Mouse (Mus musculus): ENCODE results near the gene Tns1.
"Not testable (repeated sequence)": the region's sequence is repeated elsewhere in the genome, so short reads cannot be mapped to it uniquely, and the experiment has no call there.

Tns1 gene

DNA sequence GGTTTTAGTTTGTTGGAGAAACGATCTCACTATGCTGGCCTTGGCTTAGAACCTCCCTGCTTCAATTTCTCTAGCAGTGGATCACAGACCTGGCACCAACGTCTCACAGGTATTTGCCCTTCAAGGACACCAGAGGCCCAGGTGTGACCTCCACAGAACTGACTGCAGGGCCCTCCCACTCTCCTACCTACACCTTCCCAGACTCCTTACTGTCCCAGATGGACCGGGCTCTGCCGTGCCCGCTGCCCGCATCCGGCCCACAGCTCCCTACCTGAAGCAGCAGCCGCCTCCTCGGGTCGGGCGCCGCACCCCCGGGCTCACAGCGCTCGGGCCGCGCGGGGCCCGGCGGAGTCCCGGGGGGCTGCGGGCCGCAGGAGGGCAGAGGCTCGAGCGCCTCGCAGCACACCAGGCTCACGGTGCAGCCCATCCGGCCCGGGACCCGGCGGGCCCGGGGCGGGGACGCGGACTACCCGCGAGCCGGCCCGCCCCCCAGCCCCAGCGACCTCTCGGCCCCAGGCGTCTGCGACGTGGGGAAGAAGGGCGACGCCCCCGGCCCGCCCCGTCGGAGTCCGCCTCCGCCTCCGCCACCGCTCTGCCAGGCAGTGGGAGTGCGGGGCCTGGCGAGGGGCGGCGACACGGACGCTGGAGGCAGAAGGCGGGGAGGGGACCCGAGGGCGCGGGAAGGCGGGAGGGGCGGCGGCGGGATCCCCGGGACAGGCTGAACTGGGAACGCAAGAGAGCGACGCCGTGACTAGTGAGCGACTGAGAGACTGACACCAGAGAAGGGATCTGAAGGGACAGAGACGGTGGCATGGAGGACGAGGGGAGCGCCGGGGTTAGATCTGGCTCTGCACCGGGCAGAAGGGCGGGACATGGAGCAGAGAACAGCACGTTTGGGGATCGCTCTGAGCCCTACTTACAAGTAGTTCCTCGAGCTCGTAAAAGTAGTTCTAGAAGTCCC, at the start of gene Tns1:
Tns1 (minus strand) TSS at position 429 of the 961 bp plus-strand sequence.
- DNase-seq (ENCODE audit: low spot score in 2 of 2), result peak in 1 of 2 experiments; percentile 30

DNA sequence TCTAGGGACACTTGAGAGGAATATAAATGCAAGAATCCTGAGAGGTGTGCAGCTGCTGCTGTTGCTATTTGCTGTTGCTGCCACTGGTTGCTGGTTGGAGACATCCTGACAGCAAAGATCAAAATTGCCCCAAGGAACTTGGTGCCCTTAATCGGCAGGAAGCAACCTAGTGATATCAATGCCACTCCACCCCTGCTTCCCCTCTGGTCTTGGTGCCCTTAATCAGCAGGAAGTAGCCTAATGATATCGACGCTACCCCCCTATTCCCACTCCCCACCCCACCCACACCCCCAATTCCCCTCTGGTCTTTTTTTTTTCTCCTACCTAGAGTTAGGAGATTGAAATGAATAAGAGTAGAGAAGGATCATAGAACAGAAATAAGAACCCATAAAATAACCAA, 48.5 kb upstream of the Tns1 start:
- no peak for DNase-seq (ENCODE audit: low spot score in 2 of 2)

DNA sequence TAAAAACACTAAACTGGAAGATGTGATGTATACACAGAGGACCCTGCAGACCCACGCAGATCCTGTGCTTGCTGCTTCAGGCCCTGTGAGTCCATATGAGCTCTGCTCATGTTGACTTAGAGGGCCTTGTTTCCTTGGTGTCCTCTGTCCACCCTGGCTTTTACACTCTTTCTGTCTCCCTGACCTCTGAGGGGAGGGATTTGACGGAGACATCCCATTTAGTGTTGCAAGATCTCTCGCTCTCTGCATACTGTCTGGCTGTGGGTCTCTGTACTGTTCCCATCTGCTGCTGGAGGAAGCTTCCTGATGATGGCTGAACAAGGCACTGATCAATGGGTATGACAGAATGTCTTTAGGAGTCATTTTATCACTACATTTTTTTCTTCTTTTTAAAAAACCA, 45.5 kb upstream of the Tns1 start:
- no peak for DNase-seq (ENCODE audit: low spot score in 2 of 2)

DNA sequence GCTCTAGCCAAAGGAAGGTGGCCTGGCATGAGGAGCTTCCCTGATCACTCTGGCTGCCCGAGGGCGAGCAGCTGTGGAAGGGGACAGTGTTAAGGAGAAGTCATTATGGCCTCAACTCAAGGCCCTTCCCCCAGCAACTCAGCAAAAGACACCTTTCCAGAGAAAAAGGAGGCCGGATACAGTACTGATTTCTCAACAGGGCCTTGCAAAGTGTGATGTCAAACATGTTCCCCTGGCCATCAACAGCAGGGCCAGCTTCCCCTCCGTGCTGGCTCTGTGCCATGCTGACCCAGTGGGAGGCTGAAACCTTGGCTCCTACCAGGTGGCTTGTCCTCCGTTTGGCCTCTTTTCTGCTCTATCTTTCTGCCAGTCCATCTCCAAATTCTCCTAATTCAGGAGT, 42.9 kb upstream of the Tns1 start:
- no peak for DNase-seq (ENCODE audit: low spot score in 2 of 2)

DNA sequence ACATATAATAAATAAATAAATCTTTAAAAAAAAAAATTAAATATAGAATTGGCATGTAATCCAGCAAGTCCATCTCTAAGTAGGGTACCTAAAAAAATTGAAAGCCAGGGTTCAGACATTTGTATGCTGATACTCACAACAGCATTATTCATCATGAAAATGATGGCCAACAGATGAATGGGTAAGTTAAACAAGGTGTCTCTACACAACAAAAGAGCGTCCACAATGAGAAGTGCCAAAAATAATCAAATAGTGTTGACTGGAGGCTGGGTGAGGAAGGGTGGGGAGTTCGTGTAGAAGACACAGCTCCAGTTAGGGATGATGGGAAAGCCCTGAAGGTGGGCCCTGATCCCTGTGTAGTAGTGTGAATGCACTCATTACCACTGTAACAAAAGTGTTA, 35.8 kb upstream of the Tns1 start:
- DNase-seq (ENCODE audit: low spot score in 2 of 2), result no peak

DNA sequence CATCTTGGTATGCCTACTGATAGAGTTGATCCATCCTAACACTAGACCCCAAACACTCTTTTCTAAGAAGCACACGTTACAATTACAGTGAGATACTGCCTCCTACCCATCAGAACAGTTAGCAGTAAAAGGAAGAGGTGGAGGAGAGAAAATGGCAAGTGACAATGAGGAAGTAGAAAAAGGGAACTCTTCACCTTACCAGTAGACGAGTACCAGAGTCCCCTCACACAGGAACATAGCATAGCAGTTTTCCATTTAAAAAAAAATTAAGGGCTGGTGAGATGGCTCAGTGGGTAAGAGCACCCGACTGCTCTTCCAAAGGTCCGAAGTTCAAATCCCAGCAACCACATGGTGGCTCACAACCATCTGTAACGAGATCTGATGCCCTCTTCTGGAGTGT, 35.4 kb upstream of the Tns1 start:
- not testable (repeated sequence) for DNase-seq (ENCODE audit: low spot score in 2 of 2)

DNA sequence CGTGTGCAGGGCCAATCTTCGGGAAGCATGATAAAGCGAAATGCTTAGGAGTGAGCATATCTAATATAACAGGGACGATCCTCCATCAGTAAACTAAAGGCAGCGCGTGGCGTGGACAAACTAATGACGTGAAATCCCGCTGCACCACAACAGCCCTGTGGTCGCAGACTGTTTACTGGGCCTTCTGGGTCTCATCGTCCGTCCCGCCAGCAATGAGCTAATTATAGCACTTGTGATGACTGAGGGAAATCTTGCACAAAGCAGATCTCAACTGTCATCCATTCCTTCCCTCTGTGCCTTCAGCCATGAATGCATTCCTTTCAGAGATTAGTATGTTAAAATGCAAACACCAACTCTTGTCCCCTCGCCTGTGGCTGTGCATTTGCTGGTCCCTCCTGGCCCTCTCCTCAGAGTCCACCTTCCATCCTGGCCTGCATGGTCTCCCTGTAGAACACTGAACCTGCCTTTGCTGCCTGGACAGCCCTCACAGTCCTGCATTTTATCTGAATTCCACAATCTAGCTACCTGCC, 32.2 kb upstream of the Tns1 start:
- DNase-seq (ENCODE audit: low spot score in 2 of 2), result no peak

DNA sequence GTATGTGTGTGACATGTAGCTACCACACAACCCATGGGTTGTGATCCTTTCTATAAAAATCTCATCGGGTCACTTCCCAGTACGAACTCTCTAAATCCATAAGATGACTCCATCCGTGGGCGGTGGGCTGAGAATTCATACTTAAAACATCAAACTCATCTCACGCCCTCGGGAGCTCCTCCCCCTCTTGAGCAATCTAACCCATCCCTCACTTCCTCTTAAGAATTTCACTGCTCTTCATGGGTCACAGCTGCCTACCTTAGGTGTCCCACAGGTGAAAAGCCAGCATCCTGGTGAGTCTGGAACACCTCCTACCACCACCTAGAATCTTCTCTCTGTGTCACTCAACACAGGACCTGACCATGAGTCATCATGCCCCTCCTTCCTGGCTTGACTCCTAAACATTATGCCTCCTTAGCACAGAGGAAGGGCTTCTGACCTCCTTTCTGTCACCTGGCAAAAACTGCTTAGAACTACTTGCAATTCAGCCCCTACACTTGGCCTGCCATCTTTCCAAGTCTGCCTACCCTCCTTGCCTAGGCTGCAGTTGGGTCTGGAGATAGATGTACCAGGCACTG, 31.3 kb upstream of the Tns1 start:
- DNase-seq (ENCODE audit: low spot score in 2 of 2), result no peak

DNA sequence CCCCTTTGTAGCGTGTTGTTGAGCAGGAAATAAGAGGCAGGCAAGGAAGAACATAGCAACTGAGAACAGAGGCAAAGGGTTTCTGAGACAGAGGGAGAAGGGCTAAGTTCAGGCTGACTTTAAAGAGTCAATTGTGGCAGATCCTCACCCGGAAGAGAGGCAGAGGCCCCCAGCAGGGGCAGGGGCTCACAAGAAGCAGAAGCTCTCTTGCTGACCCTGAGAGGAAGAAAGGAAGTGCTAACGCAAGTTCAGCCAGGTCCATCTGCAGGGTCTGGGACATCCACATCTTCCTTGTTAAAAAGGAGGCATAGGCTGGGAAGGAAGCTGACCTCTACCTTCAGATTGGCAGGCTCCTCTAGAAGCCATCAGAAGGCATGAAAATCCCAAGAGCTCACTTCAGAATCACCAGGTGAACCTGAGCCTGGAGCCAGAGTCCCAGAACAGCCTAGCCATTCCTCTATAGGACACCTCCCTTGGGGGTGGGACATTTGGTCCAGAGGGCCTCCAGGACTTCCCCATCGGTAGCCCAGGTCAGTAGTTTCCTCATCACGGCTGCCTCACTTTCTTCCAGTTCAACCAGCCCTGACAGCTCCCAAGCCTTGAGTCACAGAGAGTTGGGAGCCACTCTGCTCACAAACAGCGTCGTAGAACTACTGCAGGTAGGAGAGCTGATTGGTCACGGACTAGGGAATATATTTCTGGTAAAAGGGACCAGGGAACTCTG, 29.4 kb upstream of the Tns1 start, which contains the start of gene Cxcr2:
Cxcr2 (plus strand) TSS at position 529 of the 724 bp plus-strand sequence.
- DNase-seq (ENCODE audit: low spot score in 2 of 2), result no peak

DNA sequence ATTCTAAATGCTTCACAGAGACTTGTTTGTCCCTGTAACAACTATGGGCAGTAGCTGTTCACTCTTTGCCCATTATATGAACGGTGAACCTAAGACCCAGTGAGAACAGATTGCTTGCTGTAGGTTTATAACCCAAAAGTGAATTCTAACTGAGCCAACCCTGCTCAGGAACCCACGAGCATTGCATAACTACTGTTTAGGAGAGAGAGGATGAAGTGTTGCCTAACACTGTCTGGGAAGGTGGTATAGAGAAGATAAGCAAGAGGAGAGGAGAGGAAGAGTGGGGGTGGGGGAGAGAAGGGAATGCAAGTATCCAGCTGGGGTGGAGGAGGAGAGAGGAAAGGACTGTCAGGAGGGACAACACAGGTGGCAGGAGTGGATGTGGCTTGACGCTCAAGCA, 26.8 kb upstream of the Tns1 start:
- no peak for DNase-seq (ENCODE audit: low spot score in 2 of 2)

DNA sequence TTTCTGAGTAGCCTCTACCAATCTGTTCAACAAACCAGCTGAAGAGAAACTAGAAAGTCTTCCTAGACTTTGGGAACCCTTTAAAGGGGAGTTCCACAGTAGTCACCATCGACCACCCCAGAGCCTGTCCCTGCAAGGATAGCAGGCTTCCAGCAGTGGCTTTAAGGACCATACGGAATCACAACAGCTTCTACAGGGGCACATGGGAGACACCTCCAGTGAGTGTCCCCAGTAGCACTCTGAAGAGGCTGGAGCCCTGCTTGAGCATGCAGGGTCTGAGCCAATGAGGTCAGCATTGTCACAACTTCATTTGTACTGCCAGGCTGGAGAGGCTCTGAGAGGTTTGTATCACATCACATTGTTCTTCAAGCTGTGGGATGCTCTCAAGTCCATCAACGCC, 25.9 kb upstream of the Tns1 start:
- DNase-seq (ENCODE audit: low spot score in 2 of 2), result no peak

DNA sequence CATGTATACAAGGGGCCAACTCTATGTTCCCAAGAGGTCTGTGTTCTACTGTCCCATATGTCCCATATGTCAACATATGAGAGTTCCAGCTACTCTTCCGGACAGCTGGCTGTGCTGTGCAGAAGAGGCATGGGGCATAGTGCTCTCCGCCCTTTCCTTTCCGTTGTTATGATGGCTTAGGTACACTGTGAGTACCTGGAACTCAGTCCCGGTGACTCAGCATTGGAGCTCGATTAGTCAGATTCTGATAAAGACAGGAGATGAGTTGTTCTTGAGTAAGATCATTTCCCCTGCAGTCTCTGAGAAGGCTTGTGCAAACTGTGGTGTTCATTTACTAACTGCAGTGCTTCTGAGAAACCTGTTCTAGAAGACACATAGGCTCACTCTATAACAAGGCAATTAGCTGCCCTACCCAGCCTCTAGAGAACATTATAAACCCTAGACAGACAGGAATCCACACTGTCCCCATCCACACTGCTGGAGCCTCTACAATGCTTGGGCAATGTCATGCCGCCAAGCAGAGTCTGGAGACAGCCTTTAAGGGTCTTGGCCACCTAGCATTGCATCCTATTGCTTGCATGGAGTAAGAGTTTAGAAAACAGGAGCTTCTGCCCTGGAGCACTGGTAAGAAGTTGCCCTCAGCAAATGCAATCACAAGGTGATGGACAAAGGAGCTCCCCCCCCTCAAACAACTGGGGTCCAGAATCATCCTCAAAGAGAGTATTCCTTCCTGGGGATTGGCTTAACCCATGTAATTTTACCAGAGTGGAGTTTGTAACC, 25.0 kb upstream of the Tns1 start:
- no peak for DNase-seq (ENCODE audit: low spot score in 2 of 2)

DNA sequence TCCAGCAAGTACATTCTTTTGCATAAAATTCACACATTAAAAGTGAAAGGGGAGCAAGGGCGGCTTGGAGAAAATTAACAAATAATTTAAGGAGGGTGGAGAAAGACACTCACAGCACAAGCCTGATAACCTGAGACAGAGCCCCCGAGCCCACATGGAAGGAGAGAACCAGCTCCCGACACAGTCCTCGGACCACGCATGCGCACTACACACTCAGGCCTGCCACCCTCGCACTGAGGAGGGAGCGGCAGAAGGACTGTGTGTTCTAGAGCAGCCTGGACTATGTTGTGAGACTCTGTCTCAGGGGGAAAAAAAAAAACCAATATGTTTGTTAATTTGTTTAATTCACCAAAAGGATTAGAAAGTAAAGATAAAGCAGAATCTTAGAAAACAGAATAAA, 17.5 kb upstream of the Tns1 start:
- DNase-seq (ENCODE audit: low spot score in 2 of 2), result no peak

DNA sequence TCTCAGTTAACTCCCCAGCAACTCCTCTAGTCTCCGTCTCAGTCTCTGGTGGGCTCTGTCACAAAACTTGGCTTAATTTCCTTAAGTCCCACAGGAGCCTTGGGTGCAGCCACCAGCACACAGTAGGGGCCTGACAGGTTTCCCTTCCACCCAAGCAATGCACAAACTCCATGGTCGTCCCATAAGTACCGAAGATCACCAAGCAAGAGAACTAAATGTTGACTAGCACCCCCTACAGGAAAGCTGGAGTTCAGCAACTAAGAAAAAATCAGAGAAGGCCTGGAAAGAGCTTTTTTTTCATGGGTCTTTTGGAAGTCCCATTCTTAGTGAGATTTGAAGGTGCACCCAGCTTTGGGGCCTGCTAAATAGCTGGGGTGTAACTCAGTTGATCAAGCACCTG, 15.2 kb upstream of the Tns1 start:
- no peak for DNase-seq (ENCODE audit: low spot score in 2 of 2)

DNA sequence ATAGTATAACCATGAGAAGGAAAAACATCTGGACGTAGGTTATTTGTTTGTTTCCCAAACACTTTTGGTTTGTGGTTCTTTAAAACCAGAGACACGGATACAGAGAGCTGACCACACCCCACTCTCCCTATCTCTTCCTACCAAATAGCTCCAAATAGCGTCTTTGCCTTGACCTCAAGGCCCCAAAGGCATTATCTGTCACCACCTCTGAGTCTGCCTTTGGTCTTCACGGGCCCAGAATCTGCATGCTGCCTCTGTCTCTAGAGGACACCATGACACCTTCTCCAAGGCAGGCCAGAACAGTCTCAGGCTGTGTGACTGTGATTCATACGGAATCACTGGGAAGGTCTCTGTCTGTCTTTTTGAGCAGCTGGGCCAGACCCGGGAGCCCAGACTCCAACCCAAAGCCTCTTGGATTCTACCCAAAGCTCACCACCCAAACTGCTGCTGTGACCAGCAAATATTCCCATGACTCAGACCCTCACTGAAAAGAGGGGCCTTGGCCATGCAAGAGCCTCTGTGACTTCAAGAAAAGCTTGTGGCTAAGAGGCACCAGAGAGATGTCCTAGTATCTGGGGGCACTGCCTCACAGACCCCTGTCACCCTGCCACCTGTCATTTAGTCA, 11.2 kb upstream of the Tns1 start:
- DNase-seq (ENCODE audit: low spot score in 2 of 2), result no peak

DNA sequence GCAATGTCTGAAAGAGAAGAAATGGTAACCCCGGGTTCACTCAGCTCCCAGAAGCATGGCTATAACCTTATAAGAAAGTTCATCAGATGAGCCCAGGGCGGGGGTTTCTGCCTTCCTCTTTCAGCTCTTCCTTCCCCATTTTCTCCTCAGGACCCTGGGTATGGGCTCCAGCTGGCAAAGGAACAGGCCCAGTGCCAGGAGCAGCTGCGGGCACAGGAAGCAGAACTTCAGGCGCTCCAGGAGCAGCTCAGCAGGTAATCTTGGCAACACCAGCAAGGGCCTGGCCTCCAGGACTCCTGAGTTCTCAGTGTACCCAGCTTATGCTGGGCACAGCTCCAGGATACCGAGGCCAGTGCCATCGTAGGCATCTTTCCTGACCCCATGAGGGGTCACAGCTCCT, 9.7 kb upstream of the Tns1 start:
- peak in 1 of 2 experiments; percentile 48 for DNase-seq (ENCODE audit: low spot score in 2 of 2)

DNA sequence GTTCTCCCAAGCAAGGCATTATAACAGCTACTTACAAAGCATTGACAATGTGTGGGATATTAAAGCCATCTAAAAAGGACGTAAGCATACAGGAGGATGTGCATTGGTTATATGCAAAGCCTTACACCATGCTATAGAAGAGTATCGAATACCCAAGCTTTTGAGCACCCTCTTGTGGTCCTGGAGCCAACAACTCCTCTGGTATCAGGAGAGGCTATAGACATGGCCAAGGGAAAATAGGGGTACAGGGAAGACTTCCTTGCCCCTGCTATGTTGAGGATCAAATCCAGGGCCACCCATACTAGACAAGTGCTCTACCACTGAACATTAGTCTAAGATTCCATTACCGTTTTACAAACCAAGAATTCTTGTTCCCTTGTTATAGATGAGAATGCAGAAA, 7.8 kb upstream of the Tns1 start:
- DNase-seq (ENCODE audit: low spot score in 2 of 2), result no peak

DNA sequence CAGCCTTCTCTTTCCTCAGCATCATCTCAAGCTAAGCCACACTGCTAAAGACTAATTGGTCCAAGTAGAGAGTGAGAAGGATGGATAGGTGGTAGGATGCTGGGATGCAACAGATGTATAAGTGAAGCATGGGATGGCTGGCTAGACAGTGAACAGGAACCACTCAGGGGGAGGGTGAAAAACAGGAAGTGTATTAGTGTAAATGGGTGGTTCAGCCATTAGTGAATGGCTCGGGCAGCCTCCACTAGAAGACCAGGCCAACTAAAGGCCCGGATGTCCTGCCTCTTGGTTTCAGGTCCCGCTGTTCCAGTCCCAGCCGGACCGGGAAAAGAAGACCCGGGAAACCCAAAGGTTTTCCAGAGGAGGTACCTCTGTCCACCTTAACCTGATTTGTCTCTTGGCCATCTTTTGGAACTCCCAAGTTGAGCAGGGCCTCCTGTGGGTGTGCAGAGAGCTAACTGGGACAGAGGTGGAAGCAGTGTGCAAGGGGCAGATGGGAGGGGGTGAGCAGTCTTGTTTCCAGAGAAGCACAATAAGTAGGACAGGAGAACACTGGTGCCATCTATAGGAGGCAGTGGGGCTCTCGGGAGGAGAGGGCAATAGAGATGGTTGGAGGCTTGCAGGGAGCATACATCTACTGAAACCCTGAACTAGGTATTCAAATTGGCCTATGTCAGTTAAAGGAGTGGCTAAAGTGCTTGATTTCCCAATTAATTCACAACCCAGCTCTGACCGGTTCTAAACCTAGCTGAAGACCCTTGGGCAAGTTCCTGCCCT, 6.8 kb upstream of the Tns1 start:
- DNase-seq (ENCODE audit: low spot score in 2 of 2), result no peak

DNA sequence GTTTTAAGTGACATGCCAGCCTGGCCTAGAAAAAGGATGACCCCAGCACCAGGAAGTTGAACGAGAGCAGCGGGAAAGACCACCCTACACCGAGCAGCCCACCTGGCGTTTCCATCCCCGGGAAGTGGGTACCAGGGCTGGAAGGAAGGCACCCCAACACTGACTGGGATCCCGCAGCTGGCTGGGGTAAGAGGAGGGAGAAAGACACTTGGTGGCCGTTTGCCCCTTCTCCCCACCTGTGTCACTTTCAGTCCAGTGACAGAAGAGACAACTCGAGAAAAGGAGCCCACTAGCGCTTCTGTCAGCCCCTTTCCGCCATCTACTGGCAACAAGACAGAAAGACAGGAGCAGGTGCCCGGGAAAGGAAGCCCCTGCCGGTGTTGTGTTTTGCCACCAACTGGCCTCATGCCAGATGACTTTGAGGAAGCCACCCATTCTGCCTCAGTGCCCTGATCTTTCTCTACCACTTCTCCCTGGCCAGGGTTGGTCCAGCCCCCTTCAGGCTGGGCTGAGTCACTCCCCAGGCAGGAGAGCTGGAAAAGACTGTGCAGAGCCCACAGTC, 823 bp upstream of the Tns1 start, which contains the start of gene Rufy4:
Rufy4 (plus strand) TSS at position 551 of the 562 bp plus-strand sequence.
- DNase-seq (ENCODE audit: low spot score in 2 of 2), result peak; percentile 64 to 72

DNA sequence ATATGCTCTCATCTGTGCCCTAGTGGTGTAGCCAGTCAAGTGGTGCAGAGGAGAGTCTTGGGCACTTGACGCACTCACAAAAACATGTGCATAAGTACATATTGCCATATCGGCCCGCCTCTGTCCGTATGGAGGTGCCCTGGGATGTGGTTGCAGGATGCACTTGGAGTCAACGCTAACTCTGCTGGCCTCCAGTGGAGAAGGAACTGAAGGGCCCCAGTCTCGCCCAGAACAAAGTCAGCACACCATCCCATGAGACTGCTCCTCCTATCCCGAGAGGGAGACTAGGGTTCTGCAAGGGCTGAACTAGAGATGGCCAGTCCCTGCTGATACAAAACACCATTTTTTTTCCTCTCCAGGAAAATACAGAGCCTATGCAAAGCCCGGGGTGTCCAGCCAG, 1.0 kb downstream of the Tns1 start:
- no peak for DNase-seq (ENCODE audit: low spot score in 2 of 2)

Data from heart, adult 9 months (tissue).